Mouse (Mus musculus): ENCODE data around the gene Slc22a23.

DNA sequence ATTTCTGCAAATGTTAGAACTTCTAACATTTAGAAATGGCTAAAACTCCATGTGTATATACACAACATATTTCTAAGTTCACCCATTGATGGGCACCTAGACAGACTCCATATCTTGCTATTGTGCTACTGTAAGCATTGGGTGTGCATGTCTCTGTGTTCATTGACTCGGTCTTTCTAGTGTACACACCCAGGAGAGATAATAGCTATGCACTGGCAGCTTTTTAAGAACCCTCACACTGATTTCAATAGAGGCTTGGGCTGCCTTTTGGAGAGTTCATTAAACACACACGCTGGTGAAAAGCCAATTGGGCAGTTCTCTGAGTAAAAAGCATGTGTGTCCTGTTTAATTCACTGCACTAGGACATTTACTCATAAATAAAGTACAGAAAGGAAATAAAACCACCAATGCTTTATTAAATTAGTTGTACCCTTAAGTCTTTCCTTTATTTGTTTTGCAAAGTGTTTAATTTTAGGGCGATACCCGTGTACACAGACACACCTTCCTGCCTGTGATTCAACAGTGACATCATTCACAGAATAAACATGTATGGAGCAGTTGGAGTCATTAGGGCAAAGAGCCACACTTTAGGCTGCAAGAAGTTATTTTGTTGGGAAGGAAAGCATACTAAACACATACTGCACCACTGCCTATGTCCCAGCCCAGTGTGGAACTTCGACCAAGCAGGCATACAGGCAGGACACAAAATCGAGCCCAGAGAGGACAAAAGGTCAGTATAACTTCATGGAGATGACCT, 137.1 kb downstream of the Slc22a23 start:
- TF ChIP-seq EP300 (IDR thresholded peaks at IDR 0.05; ENCODE audit: low read depth) = no peak
- no peak for TF ChIP-seq CTCF (IDR thresholded peaks at IDR 0.05; ENCODE audit: low read depth)

Data from liver, embryonic 14.5 days (tissue).